Mouse (Mus musculus) intestine, embryonic 16.5 days (tissue): ENCODE measurements at regions not wholly inside any gene's neighbourhood (a gene's known extent, or its start where the extent isn't known, plus 50 kb on each side); places are given as distances from the start of the nearest gene placed in this dataset.

Experiments used
- ATAC-seq: fragments of 200-750 bp; cut with Nextera tagmentation; 2 replicates; pipeline ENCODE4 v1.8.0; 2017; ENCODE audit warnings: moderate TSS enrichment, moderate library complexity
- H3K27ac ChIP-seq: fragments of 300-500 bp; sonication (generic); 2 replicates; pipeline ENCODE4 v1.5.1; 2014; ENCODE audit warnings: mild to moderate bottlenecking, low read length
- H3K27me3 ChIP-seq: fragments of 300-500 bp; sonication (generic); replicated peaks from 2 replicates; pipeline ENCODE4 v1.6.1; 2014; ENCODE audit warnings: low read length, control low read depth, mixed read lengths; ENCODE audit not compliant: control insufficient read depth, insufficient read depth
- H3K36me3 ChIP-seq: fragments of 300-500 bp; sonication (generic); 2 replicates; pipeline ENCODE4 v1.6.1; 2014; ENCODE audit warnings: low read length, control low read depth; ENCODE audit not compliant: control insufficient read depth, insufficient read depth
- H3K4me1 ChIP-seq: fragments of 300-500 bp; sonication (generic); 2 replicates; pipeline ENCODE4 v1.6.1; 2014; ENCODE audit warnings: low read length, control low read depth, mixed read lengths; ENCODE audit not compliant: control insufficient read depth, insufficient read depth
- H3K4me2 ChIP-seq: fragments of 300-500 bp; sonication (generic); 2 replicates; pipeline ENCODE4 v1.6.1; 2014; ENCODE audit warnings: low read depth, low read length, control low read depth
- H3K4me3 ChIP-seq: fragments of 300-500 bp; sonication (generic); 2 replicates; pipeline ENCODE4 v1.5.1; 2014; ENCODE audit warnings: mild to moderate bottlenecking, low read length
- H3K9ac ChIP-seq: fragments of 300-500 bp; sonication (generic); 2 replicates; pipeline ENCODE4 v1.6.1; 2014; ENCODE audit warnings: low read depth, low read length
- H3K9me3 ChIP-seq: fragments of 300-500 bp; sonication (generic); 2 replicates; pipeline ENCODE4 v1.6.1; 2016; ENCODE audit warnings: low read length, control low read depth; ENCODE audit not compliant: control insufficient read depth
- WGBS: fragments of 180-500 bp; shearing (Covaris S2); extraction: QIAGEN DNeasy Blood & Tissue Kit; methylation state at CpG from one replicate; pipeline ENCODE4 v1.1.7; 2014; 5-methylcytosine and 5-hydroxymethylcytosine counted together

DNA sequence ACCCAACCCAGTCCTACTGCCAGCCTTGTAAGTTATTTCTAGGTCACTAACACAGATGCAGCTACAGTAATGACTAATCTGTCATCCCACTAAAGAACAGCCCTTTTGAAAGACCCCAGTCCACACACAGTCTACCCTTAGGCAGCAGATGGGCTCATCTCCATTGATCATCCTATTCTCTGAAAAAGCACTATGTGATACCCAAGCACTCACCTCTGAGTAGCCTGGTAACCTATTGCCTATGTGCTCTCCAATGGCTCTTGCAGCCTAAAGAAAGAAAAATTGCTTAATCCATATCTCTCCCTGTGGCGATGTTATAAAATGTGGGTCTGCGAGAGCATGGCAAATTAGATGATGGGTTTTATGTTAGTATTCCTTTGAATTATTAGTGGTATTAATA is 189.9 kb upstream of the Vstm2b start:
- 98% methylated on average over 2 of the region's 2 CpGs for WGBS
- no peak overlapping the region for H3K4me2 ChIP-seq
- ATAC-seq = no peak
- H3K9me3 ChIP-seq = no peaks in the 10 kb centered on the region
- no peaks in the 10 kb centered on the region for H3K27me3 ChIP-seq
- no peak overlapping the region for H3K27ac ChIP-seq
- no peak overlapping the region for H3K9ac ChIP-seq
- H3K36me3 ChIP-seq = no peaks in the 10 kb centered on the region
- H3K4me1 ChIP-seq = no peaks in the 10 kb centered on the region
- H3K4me3 ChIP-seq = no peak overlapping the region

DNA sequence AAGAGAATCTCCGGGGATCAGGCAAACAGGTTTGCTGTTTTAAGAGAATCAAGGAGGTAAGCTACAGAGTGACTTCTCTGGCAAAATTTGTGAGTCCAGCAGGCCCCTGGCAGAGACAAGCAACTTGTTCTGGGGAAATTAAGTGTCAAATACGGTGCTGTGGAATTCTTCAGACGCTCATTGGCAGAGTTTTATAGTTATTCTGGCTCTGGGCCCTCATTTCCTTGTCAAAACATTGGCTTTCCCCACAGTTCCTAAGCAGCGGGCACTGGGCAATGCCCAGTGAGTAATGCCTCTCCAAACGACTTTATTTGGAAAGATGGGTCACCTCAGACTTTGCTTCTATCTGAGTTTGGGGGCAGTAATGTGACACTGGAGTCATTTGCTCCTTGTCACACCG is 180.1 kb upstream of the Vstm2b start:
- WGBS = 52% methylated on average over 6 of the region's 6 CpGs
- no peak overlapping the region for H3K4me2 ChIP-seq
- H3K27ac ChIP-seq = no peak overlapping the region
- ATAC-seq = no peak
- no peaks in the 10 kb centered on the region for H3K36me3 ChIP-seq
- H3K9ac ChIP-seq = no peak overlapping the region
- no peak overlapping the region for H3K4me3 ChIP-seq
- no peaks in the 10 kb centered on the region for H3K4me1 ChIP-seq
- no peaks in the 10 kb centered on the region for H3K27me3 ChIP-seq
- H3K9me3 ChIP-seq = no peaks in the 10 kb centered on the region

DNA sequence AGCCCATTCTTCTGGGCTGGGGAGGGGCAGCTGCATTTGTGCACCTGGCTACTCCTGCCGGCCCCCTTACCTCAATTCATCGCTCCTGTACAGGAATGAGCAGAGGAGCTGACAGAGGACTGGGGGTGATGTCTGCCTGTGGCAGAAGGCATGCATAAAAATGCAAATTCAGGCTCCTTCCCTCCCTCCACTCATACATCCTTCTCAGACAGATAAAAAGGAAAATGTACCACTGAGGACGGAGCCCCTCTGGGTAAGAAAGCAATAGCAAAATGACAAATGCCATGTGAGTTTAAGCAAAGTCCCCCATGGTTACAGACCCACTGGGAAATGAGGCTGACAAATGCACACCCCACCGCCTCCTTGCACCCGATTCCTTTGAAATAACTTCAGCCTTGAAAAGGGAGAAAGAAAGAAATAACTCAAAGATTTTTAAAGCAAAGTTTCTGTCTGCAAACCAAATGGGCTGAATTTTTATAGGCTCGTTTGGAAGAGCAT is 161.1 kb upstream of the Vstm2b start:
- Histone ChIP-seq H3K9ac (no peak overlapping the region), H3K4me3 (no peak overlapping the region), H3K4me1 (no peaks in the 10 kb centered on the region), H3K27ac (no peak overlapping the region), H3K9me3 (no peaks in the 10 kb centered on the region), H3K36me3 (no peaks in the 10 kb centered on the region), H3K27me3 (no peaks in the 10 kb centered on the region), H3K4me2 (no peak overlapping the region)
- ATAC-seq = no peak
- 56% methylated on average over 6 of the region's 6 CpGs for WGBS

DNA sequence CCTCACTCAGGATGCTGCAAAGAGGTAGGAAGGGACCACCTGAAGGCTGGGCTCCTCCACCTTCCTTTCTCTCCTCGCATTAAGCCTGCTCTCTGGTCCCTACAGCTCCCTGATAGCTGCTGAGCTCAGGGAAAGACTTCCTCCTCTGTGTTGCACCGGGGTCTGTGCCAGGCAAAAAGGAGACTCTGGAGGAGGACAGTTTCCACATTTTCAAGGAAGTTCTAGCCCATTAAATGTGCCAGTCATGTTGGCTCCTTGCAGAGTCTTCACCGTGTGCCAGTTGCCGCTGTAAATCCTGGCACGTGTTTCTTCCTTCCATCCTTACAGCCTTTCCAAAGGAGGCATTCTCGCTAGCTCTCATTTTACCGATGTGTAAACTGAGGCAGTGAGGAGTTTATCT is 160.6 kb upstream of the Vstm2b start:
- no peaks in the 10 kb centered on the region for H3K36me3 ChIP-seq
- no peaks in the 10 kb centered on the region for H3K27me3 ChIP-seq
- H3K4me1 ChIP-seq = no peaks in the 10 kb centered on the region
- H3K4me2 ChIP-seq = no peak overlapping the region
- no peaks in the 10 kb centered on the region for H3K9me3 ChIP-seq
- no peak for ATAC-seq
- no peak overlapping the region for H3K27ac ChIP-seq
- H3K9ac ChIP-seq = no peak overlapping the region
- WGBS = 71% methylated on average over 7 of the region's 7 CpGs
- H3K4me3 ChIP-seq = no peak overlapping the region

DNA sequence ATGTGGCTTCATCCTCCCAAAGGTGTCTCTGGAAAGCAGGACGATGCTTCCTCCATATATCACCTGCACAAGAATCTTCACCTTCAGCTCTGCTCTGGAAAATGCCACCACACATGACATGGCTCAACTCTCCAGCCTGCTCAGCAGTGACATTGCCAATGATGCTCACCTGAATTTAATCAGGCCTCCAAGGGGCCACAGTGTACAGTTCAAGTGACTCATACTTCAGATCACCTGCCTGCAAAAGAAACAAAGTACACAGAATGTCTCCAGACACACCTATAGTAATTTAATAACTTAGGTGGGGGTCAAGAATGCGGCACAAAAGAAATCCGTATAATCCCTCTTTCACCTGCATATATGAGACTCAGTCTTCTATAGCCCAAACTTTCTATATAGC is 160.0 kb upstream of the Vstm2b start:
- peak; percentile 81; the same call in 1 of the 2 replicates for ATAC-seq

DNA sequence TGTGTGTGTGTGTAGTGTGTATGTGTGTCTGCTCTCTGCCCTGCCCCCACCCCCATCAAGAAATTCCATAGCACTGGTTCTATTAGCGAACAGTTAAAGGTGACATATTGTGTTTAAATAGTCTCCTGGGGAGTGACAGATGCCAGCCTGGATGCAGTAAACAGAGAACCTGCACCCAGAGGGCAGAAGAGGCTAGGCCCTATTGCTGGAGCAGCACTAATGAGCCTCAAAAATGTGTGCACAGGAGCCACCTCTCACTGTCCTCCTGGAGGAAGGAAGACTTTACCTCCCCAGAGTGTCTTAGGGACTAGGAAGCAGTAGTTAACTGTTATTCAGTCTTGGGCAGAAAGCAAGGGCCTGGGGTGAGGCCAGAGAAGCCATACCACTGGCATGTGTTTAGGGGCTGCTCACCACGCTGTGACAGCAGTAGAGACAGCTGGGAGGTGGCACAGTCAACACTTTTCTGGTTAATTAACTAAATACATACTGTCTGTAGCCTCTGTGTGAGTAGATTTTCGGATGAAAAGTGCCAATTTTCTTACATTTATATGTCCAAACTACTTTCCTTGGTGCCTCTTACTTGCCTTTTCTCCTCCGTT is 155.5 kb upstream of the Vstm2b start:
- Histone ChIP-seq H3K4me1 (no peaks in the 10 kb centered on the region), H3K36me3 (no peaks in the 10 kb centered on the region), H3K9me3 (no peaks in the 10 kb centered on the region), H3K9ac (no peak overlapping the region), H3K27me3 (no peaks in the 10 kb centered on the region), H3K27ac (no peak overlapping the region), H3K4me3 (no peak overlapping the region), H3K4me2 (no peak overlapping the region)
- 54% methylated on average over 4 of the region's 4 CpGs for WGBS
- ATAC-seq = no peak

More for the DNA sequence above, 160.0 kb upstream of the Vstm2b start:
- Histone ChIP-seq H3K27me3 (no peaks in the 10 kb centered on the region), H3K27ac (no peak overlapping the region), H3K4me3 (no peak overlapping the region), H3K9ac (no peak overlapping the region), H3K9me3 (no peaks in the 10 kb centered on the region), H3K4me2 (no peak overlapping the region), H3K36me3 (no peaks in the 10 kb centered on the region), H3K4me1 (no peaks in the 10 kb centered on the region)
- WGBS = 73% methylated on average over 3 of the region's 3 CpGs

DNA sequence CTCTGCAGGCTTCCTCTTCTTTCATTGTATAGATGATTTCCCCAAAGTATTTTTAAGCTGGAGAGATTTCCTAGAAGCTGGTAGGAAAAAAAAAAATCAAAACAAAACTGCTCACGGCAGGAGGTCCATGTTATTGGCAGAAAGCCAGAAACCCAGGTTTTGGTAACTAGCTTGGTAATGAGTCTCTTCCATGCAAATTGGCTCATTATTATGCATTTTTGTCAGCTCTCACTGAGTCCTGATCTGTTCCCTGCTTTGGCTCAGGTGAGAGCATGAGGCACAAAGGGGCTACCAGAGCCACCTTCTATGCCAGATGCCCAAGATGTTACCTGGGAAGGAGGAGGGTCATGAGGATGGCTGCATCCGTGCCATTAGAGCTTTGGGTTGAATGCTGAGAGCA is 146.3 kb upstream of the Vstm2b start:
- Histone ChIP-seq H3K4me2 (no peak overlapping the region), H3K4me3 (no peak overlapping the region), H3K27me3 (no peaks in the 10 kb centered on the region), H3K9ac (no peak overlapping the region), H3K9me3 (no peaks in the 10 kb centered on the region), H3K36me3 (no peaks in the 10 kb centered on the region), H3K4me1 (no peaks in the 10 kb centered on the region), H3K27ac (no peak overlapping the region)
- 51% methylated on average over 2 of the region's 2 CpGs for WGBS
- no peak for ATAC-seq

DNA sequence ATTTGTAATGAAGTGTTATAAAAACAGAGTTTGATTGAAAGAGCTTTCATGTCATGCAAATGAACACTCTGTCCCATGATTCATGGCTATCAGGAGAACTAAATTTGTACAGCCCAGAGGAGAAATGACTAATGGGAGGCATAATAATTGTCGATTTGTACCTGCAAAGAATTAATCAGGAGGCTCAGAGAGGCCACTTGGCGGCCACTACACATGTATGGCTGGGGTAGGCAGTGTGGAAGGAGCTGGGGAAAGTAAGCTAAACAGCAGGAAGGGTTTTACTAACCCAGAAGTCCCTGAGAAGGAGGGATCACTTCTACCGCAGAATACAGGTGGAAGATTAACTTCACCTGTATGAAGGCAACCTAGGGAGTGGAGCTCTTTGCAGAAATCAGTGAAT is 145.9 kb upstream of the Vstm2b start:
- no peaks in the 10 kb centered on the region for H3K4me1 ChIP-seq
- H3K9me3 ChIP-seq = no peaks in the 10 kb centered on the region
- no peak overlapping the region for H3K9ac ChIP-seq
- no peak overlapping the region for H3K27ac ChIP-seq
- H3K36me3 ChIP-seq = no peaks in the 10 kb centered on the region
- no peak overlapping the region for H3K4me2 ChIP-seq
- H3K4me3 ChIP-seq = no peak overlapping the region
- ATAC-seq = no peak
- no peaks in the 10 kb centered on the region for H3K27me3 ChIP-seq
- WGBS = 60% methylated on average over 3 of the region's 3 CpGs

DNA sequence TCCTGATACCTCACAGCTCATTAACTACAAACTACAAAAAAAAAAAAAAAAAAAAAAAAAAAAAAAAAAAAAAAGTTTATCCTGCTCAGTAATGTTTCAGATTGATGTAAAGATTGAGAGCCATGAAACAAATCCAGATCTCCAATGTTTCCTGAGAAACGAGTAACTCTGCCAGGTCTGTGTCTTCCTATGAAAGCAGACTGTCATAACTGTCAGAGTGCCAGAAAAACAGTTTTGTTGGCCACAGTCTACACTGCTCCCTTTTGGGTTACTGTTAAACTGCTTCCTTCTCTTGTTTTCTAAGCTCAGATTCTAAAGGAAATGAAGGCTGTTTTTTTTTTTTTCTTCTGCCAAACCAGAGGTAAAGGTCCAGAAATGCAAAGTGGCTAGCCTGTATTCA is 144.6 kb upstream of the Vstm2b start:
- no peaks in the 10 kb centered on the region for H3K36me3 ChIP-seq
- no peaks in the 10 kb centered on the region for H3K9me3 ChIP-seq
- no peaks in the 10 kb centered on the region for H3K27me3 ChIP-seq
- no peak for ATAC-seq
- no peak overlapping the region for H3K4me2 ChIP-seq
- WGBS = 59% methylated on average over 1 of the region's 1 CpGs
- no peak overlapping the region for H3K4me3 ChIP-seq
- H3K27ac ChIP-seq = no peak overlapping the region
- H3K9ac ChIP-seq = no peak overlapping the region
- no peaks in the 10 kb centered on the region for H3K4me1 ChIP-seq

DNA sequence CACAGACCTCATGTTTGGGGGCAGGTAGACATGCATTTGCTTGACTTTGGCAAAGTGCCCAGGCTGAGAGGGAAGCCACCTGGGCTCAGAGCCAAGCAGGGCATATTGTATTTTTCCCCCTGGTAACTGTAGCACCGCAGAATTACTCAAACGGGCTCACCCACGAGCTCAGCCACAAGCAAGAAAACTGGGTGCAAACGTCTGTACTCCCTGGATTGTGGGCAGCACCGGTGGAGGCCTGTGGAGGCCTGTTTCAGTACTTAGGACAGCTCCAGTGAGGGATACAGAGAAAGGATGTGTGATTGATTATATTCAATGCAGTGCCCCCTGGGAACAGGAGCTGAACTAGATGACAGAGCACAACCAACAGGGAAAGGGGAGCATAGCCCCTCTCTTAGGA is 135.6 kb upstream of the Vstm2b start:
- WGBS = 12% methylated on average over 5 of the region's 5 CpGs
- H3K27me3 ChIP-seq = no peaks in the 10 kb centered on the region
- H3K27ac ChIP-seq = no peak overlapping the region
- no peak overlapping the region for H3K9ac ChIP-seq
- no peaks in the 10 kb centered on the region for H3K36me3 ChIP-seq
- no peaks in the 10 kb centered on the region for H3K9me3 ChIP-seq
- no peak overlapping the region for H3K4me2 ChIP-seq
- no peak overlapping the region for H3K4me3 ChIP-seq
- ATAC-seq = no peak
- no peaks in the 10 kb centered on the region for H3K4me1 ChIP-seq
